8 mouse cellular contexts compared by ENCODE assay signal in the genomic region with DNA sequence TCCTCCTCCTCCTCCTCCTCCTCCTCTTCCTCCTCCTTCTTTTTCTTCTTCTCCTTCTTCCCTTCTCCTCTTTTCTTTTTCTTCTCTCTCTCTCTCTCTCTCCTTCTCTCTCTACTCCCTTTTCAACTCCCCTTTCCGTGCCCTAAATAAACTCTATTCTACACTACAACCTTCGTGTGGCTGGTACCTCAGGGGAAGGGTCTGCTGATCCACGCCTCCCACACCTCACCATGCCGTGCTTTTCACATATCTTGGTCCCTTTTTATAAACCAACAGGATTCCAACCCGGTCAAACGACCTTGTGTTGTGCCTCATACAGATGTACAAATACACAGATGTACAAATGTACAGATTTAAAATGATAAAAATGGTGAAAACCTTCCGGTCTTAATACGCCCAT. TPM values are rescaled to one million over a fixed set of nuclear protein-coding genes. Genes with fewer than 3 reads are reported as not detected.
DNase-seq lines count a peak whose midpoint lies in the region; ATAC-seq and TF ChIP-seq lines count a peak whose summit lies in the region.

No protein-coding gene starts in this region.

- H3K27me3 ChIP-seq in heart, embryonic 12.5 days (replicated peaks), result peaks cover 24% of the 10 kb centered on the region
- peaks cover 19% of the 10 kb centered on the region for H3K27me3 ChIP-seq in C2C12 (ENCODE audit: control insufficient read depth, insufficient read depth, insufficient read length)
- peaks cover 58% of the 10 kb centered on the region for H3K27me3 ChIP-seq in forebrain, embryonic 12.5 days
- H3K27me3 ChIP-seq in liver, embryonic 12.5 days (replicated peaks), result peaks cover 29% of the 10 kb centered on the region

- no peak for ATAC-seq in heart, embryonic 12.5 days (ENCODE audit: insufficient number of reproducible peaks, low FRiP score)
- no peak for ATAC-seq in forebrain, embryonic 12.5 days (ENCODE audit: low FRiP score)
- no peak for ATAC-seq in liver, embryonic 12.5 days

- peak overlapping the region; percentile 69 for H3ac ChIP-seq in C2C12 (ENCODE audit: control insufficient read depth, insufficient read length, low read depth)

- DNase-seq in heart, adult 8-10 months (ENCODE audit: low spot score), result no peak
- no peak for DNase-seq in retina, embryonic 14.5 days (ENCODE audit: low spot score)
- DNase-seq in MN1 (ENCODE audit: low spot score), result no peak
- DNase-seq in thymus, postnatal 10 days (ENCODE audit: low spot score in 2 of 2), result no peak

- TF ChIP-seq CTCF in C2C12 (IDR thresholded peaks at IDR 0.05; ENCODE audit: control insufficient read depth, insufficient read depth, insufficient read length), result no peak

- peak overlapping the region; percentile 79 for H3K4me3 ChIP-seq in heart, embryonic 12.5 days
- peak overlapping the region; percentile 39 for H3K4me3 ChIP-seq in C2C12 (ENCODE audit: insufficient read depth, poor library complexity, severe bottlenecking)
- H3K4me3 ChIP-seq in forebrain, embryonic 12.5 days (replicated peaks), result peak overlapping the region; percentile 96
- H3K4me3 ChIP-seq in liver, embryonic 12.5 days, result peak overlapping the region; percentile 97

- 12% methylated on average over 8 of the region's 8 CpGs for WGBS in heart, embryonic 12.5 days
- WGBS in forebrain, embryonic 12.5 days, result 23% methylated on average over 8 of the region's 8 CpGs
- WGBS in liver, embryonic 12.5 days (ENCODE audit: insufficient replicate concordance), result 4% methylated on average over 8 of the region's 8 CpGs

- peaks cover 19% of the 10 kb centered on the region for H3K36me3 ChIP-seq in heart, embryonic 12.5 days
- peaks cover 22% of the 10 kb centered on the region for H3K36me3 ChIP-seq in C2C12 (ENCODE audit: control insufficient read depth, insufficient read depth)
- peaks cover 20% of the 10 kb centered on the region for H3K36me3 ChIP-seq in forebrain, embryonic 12.5 days (replicated peaks)
- H3K36me3 ChIP-seq in liver, embryonic 12.5 days, result peaks cover 23% of the 10 kb centered on the region

- H3K79me2 ChIP-seq in C2C12 (ENCODE audit: control insufficient read depth, insufficient read depth), result peaks cover 26% of the 10 kb centered on the region

- H3K79me3 ChIP-seq in C2C12 (ENCODE audit: low read depth), result peaks cover 13% of the 10 kb centered on the region

- no peaks in the 10 kb centered on the region for H3K9me3 ChIP-seq in heart, embryonic 12.5 days (replicated peaks)
- no peaks in the 10 kb centered on the region for H3K9me3 ChIP-seq in forebrain, embryonic 12.5 days
- H3K9me3 ChIP-seq in liver, embryonic 12.5 days (replicated peaks), result no peaks in the 10 kb centered on the region

- peak overlapping the region; percentile 83 for H3K4me2 ChIP-seq in heart, embryonic 12.5 days
- H3K4me2 ChIP-seq in forebrain, embryonic 12.5 days, result peak overlapping the region; percentile 97
- peak overlapping the region; percentile 91 for H3K4me2 ChIP-seq in liver, embryonic 12.5 days

- peak overlapping the region; percentile 62 for H3K9ac ChIP-seq in heart, embryonic 12.5 days
- H3K9ac ChIP-seq in forebrain, embryonic 12.5 days, result peak overlapping the region; percentile 91; the same call in 1 of the 2 replicates
- H3K9ac ChIP-seq in liver, embryonic 12.5 days, result peak overlapping the region; percentile 74

- H3K4me1 ChIP-seq in heart, embryonic 12.5 days (replicated peaks), result peaks cover 22% of the 10 kb centered on the region
- peaks cover 49% of the 10 kb centered on the region for H3K4me1 ChIP-seq in forebrain, embryonic 12.5 days
- peaks cover 31% of the 10 kb centered on the region for H3K4me1 ChIP-seq in liver, embryonic 12.5 days

- peak overlapping the region; percentile 74 for H3K27ac ChIP-seq in heart, embryonic 12.5 days (ENCODE audit: poor library complexity, severe bottlenecking)
- H3K27ac ChIP-seq in forebrain, embryonic 12.5 days, result no peak overlapping the region
- peak overlapping the region; percentile 91 for H3K27ac ChIP-seq in liver, embryonic 12.5 days

TF ChIP-seq in C2C12, 6 proteins besides CTCF, POLR2A, EP300 and RAD21:
- TF ChIP-seq MYOG (IDR thresholded peaks at IDR 0.05; ENCODE audit: control insufficient read depth, extremely low read depth, insufficient read length) (no peak), MYOD1 (IDR thresholded peaks at IDR 0.05; ENCODE audit: control insufficient read depth, insufficient read length, low read depth) (no peak), USF1 (IDR thresholded peaks at IDR 0.05; ENCODE audit: low read depth) (no peak), MAX (IDR thresholded peaks at IDR 0.05) (no peak), FOSL1 (IDR thresholded peaks at IDR 0.05; ENCODE audit: insufficient read depth, low read length, poor library complexity, severe bottlenecking) (no peak), CEBPB (IDR thresholded peaks at IDR 0.05; ENCODE audit: low read depth) (no peak)

RNA-seq across cellular contexts. Expression of a gene that starts 0.7 kb away (rescaled TPM):
- 24.0 and 25.4 TPM in 2 replicates for polyA plus RNA-seq in heart, embryonic 12.5 days (2016; fragmentation: Nextera tagmentation; extraction: Ambion mirVana)
- 10 to 100 TPM; 25.2 to 36.4 (median 30.6) TPM for total RNA-seq in heart, adult 8-10 months (2022)
- polyA plus RNA-seq in C2C12 (2012; fragmentation: generic; extraction: Trizol), result 34.1 TPM
- 20.3 and 21.3 TPM in 2 replicates for polyA plus RNA-seq in forebrain, embryonic 12.5 days (2016; fragmentation: Nextera tagmentation; extraction: Ambion mirVana)
- 11.8 and 14.4 TPM in 2 replicates for polyA plus RNA-seq in liver, embryonic 12.5 days (2016; fragmentation: Nextera tagmentation; extraction: Ambion mirVana)

RNA-seq across cellular contexts. Expression of a gene that starts 4.9 kb away (rescaled TPM):
- not detected in 2 replicates for polyA plus RNA-seq in heart, embryonic 12.5 days (2016; fragmentation: Nextera tagmentation; extraction: Ambion mirVana)
- total RNA-seq in heart, adult 8-10 months (2022), result not detected
- polyA plus RNA-seq in C2C12 (2012; fragmentation: generic; extraction: Trizol), result not detected
- 0.43 and 0.46 TPM in 2 replicates for polyA plus RNA-seq in forebrain, embryonic 12.5 days (2016; fragmentation: Nextera tagmentation; extraction: Ambion mirVana)
- not detected in 2 replicates for polyA plus RNA-seq in liver, embryonic 12.5 days (2016; fragmentation: Nextera tagmentation; extraction: Ambion mirVana)

RNA-seq across cellular contexts. Expression of a gene that starts 22.3 kb away (rescaled TPM):
- 11.9 and 14.0 TPM in 2 replicates for polyA plus RNA-seq in heart, embryonic 12.5 days (2016; fragmentation: Nextera tagmentation; extraction: Ambion mirVana)
- total RNA-seq in heart, adult 8-10 months (2022), result 10 to 100 TPM in 2 of 4 experiments, 1 to 10 TPM in 2; 5.6 to 11.9 (median 9.8) TPM
- 5.4 TPM for polyA plus RNA-seq in C2C12 (2012; fragmentation: generic; extraction: Trizol)
- polyA plus RNA-seq in forebrain, embryonic 12.5 days (2016; fragmentation: Nextera tagmentation; extraction: Ambion mirVana), result 5.8 and 6.9 TPM in 2 replicates
- 2.1 and 2.4 TPM in 2 replicates for polyA plus RNA-seq in liver, embryonic 12.5 days (2016; fragmentation: Nextera tagmentation; extraction: Ambion mirVana)

RNA-seq across cellular contexts. Expression of a gene that starts 22.4 kb away (rescaled TPM):
- polyA plus RNA-seq in heart, embryonic 12.5 days (2016; fragmentation: Nextera tagmentation; extraction: Ambion mirVana), result 56.5 and 62.1 TPM in 2 replicates
- 10 to 100 TPM; 29.1 to 63.4 (median 46.1) TPM for total RNA-seq in heart, adult 8-10 months (2022)
- 0.23 TPM for polyA plus RNA-seq in C2C12 (2012; fragmentation: generic; extraction: Trizol)
- polyA plus RNA-seq in forebrain, embryonic 12.5 days (2016; fragmentation: Nextera tagmentation; extraction: Ambion mirVana), result 1.5 and 2.7 TPM in 2 replicates
- 0.26 and 0.42 TPM in 2 replicates for polyA plus RNA-seq in liver, embryonic 12.5 days (2016; fragmentation: Nextera tagmentation; extraction: Ambion mirVana)

RNA-seq across cellular contexts. Expression of a gene that starts 29.2 kb away (rescaled TPM):
- polyA plus RNA-seq in heart, embryonic 12.5 days (2016; fragmentation: Nextera tagmentation; extraction: Ambion mirVana), result 278 and 280 TPM in 2 replicates
- 100 to 1,000 TPM; 266 to 327 (median 276) TPM for total RNA-seq in heart, adult 8-10 months (2022)
- polyA plus RNA-seq in C2C12 (2012; fragmentation: generic; extraction: Trizol), result 1,836 TPM
- polyA plus RNA-seq in forebrain, embryonic 12.5 days (2016; fragmentation: Nextera tagmentation; extraction: Ambion mirVana), result 319 and 331 TPM in 2 replicates
- polyA plus RNA-seq in liver, embryonic 12.5 days (2016; fragmentation: Nextera tagmentation; extraction: Ambion mirVana), result 385 and 404 TPM in 2 replicates

Comparison
In these comparisons a context has a peak if more than half of its experiments do, and no peak if none do; other contexts are left out.
1. H3K4me3 ChIP-seq: peak in every context shown above with its lines; median percentile 97 in liver, embryonic 12.5 days; 96 in forebrain, embryonic 12.5 days; 79 in heart, embryonic 12.5 days; 39 in C2C12.